Mouse (Mus musculus) embryonic fibroblast, embryonic 13.5 days (primary cell): ENCODE data around the gene Spaar.

ENCODE experiments used
- CTCF ChIP-seq: IDR thresholded peaks from 2 replicates; pipeline ENCODE4 v1.5.1; 2011; ENCODE audit warnings: mild to moderate bottlenecking, control low read depth, low read length, moderate library complexity, borderline replicate concordance; ENCODE audit not compliant: insufficient read depth
- POLR2A ChIP-seq: IDR thresholded peaks from 2 replicates; pipeline ENCODE4 v1.6.1; 2011; ENCODE audit warnings: low read depth, mild to moderate bottlenecking, control low read depth, low read length, moderate library complexity

DNA sequence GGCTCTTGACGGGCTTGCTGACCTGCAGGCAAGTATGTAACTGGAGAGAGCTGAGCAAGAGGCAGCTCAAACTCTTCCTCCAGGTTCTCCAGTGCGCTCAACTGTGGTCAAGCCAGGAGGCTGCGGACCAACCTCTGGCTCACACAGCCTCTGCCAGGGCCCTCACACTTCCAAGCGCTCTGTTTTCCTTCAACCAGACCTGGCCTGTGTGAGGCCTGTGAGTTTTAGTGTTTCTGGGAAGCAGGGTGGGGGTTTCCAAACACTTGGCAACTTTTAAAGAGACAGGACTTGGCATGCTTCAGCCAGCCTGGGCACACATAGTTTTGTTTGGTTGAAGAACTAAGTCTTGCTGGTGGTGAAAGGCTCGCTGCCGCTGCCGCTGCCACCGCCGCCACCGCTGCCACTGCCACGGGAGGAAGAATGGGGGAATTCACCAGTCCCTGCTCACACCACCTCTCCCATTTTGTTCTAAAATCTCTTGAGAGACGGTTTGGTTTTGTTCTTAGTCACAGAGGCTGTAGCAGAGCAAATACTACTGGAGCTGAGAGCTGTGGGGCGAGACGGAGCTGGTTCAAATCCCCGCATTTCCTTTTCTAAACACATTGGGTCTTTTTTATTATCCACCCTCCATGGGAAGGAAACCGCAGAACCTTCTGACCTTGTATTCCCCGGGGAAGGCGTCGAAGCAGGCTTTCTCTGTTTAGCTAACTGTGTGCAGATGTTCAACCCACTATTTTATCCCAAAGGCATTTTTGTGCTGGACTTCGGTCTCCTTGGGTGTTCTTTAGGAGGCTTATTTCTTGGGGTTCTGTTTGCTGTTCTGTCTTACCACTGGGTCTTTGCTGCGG, 30.0 kb downstream of the Spaar start:
- TF ChIP-seq CTCF = no peak
- TF ChIP-seq POLR2A = no peak
